Mouse (Mus musculus) layer of hippocampus, postnatal 25 days (tissue): Measurements from ENCODE around the gene Cabp2. TPM values are rescaled to one million over a fixed set of nuclear protein-coding genes. Genes with fewer than 3 reads are reported as not detected.

ENCODE experiments used
- total RNA-seq, 2 experiments: library from RNA; stranded (reverse); gene quantifications; 2 replicates each; pipeline ENCODE4 v1.2.3; 2021

Gene Cabp2
- total RNA-seq, 2 experiments from 2014 or later: not detected

Other genes with a start within 250 kb of the Cabp2 start
- gene Chka, start 229.8 kb upstream of the Cabp2 start, total RNA-seq: 10 to 100 TPM; 78.4 to 97.2 TPM
- 10 to 100 TPM; 17.3 to 21.5 TPM for gene Tcirg1, start 174.4 kb upstream of the Cabp2 start, total RNA-seq
- gene Ndufs8, start 168.8 kb upstream of the Cabp2 start, total RNA-seq: 100 to 1,000 TPM; 134 to 151 TPM
- gene Aldh3b1, start 151.8 kb upstream of the Cabp2 start, total RNA-seq: 1 to 10 TPM; 3.5 to 4.4 TPM
- gene Unc93b1, start 146.4 kb upstream of the Cabp2 start, total RNA-seq: 10 to 100 TPM; 16.7 to 20.6 TPM
- not detected for gene Aldh3b3, start 122.9 kb upstream of the Cabp2 start, total RNA-seq
- 1 to 10 TPM in 1 of 2 experiments, under 1 TPM in 1; 0.81 to 1.2 TPM for gene Aldh3b2, start 109.2 kb upstream of the Cabp2 start, total RNA-seq
- 1 to 10 TPM; 2.0 to 2.5 TPM for gene Acy3, start 95.0 kb upstream of the Cabp2 start, total RNA-seq
- gene Tbx10, start 88.8 kb upstream of the Cabp2 start, total RNA-seq: not detected
- 10 to 100 TPM in 1 of 2 experiments, 1 to 10 TPM in 1; 9.9 to 10.2 TPM for gene Nudt8, start 81.0 kb upstream of the Cabp2 start, total RNA-seq
- 1 to 10 TPM; 1.1 to 1.4 TPM for gene Gm49405, start 81.0 kb upstream of the Cabp2 start, total RNA-seq
- 1 to 10 TPM; 2.4 to 3.3 TPM for gene Doc2g, start 78.3 kb upstream of the Cabp2 start, total RNA-seq
- 100 to 1,000 TPM; 222 to 263 TPM for gene Ndufv1, start 68.8 kb upstream of the Cabp2 start, total RNA-seq
- gene Gstp1, start 43.6 kb upstream of the Cabp2 start, total RNA-seq: 100 to 1,000 TPM; 343 to 385 TPM
- 10 to 100 TPM; 35.5 to 41.9 TPM for gene Gstp2, start 35.6 kb upstream of the Cabp2 start, total RNA-seq
- gene Gstp3, start 22.0 kb upstream of the Cabp2 start, total RNA-seq: not detected
- 10 to 100 TPM; 28.9 to 37.6 TPM for gene Cdk2ap2, start 15.6 kb downstream of the Cabp2 start, total RNA-seq
- gene Pitpnm1, start 18.4 kb downstream of the Cabp2 start, total RNA-seq: 100 to 1,000 TPM; 176 to 181 TPM
- gene Aip, start 44.3 kb downstream of the Cabp2 start, total RNA-seq: 100 to 1,000 TPM; 102 to 127 TPM
- gene Gpr152, start 58.2 kb downstream of the Cabp2 start, total RNA-seq: not detected
- gene Cabp4, start 62.5 kb downstream of the Cabp2 start, total RNA-seq: under 1 TPM in 1 of 2 experiments, not detected in 1; 0.20 TPM
- 10 to 100 TPM; 87.3 to 89.5 TPM for gene Coro1b, start 67.0 kb downstream of the Cabp2 start, total RNA-seq
- 1 to 10 TPM; 1.1 to 2.9 TPM for gene Ptprcap, start 72.0 kb downstream of the Cabp2 start, total RNA-seq
- 10 to 100 TPM; 27.8 to 43.9 TPM for gene Rps6kb2, start 81.8 kb downstream of the Cabp2 start, total RNA-seq
- 10 to 100 TPM in 1 of 2 experiments, 1 to 10 TPM in 1; 8.2 to 11.7 TPM for gene Carns1, start 93.9 kb downstream of the Cabp2 start, total RNA-seq
- gene Tbc1d10c, start 109.7 kb downstream of the Cabp2 start, total RNA-seq: 1 to 10 TPM; 1.2 to 1.3 TPM
- 100 to 1,000 TPM; 259 to 293 TPM for gene Ppp1ca, start 110.5 kb downstream of the Cabp2 start, total RNA-seq
- gene Rad9a, start 120.1 kb downstream of the Cabp2 start, total RNA-seq: 1 to 10 TPM; 7.4 to 8.2 TPM
- gene Clcf1, start 132.7 kb downstream of the Cabp2 start, total RNA-seq: under 1 TPM; 0.27 to 0.61 TPM
- not detected for gene AC109138.7, start 132.8 kb downstream of the Cabp2 start, total RNA-seq
- 10 to 100 TPM; 15.1 to 17.5 TPM for gene Pold4, start 150.3 kb downstream of the Cabp2 start, total RNA-seq
- gene Ssh3, start 187.6 kb downstream of the Cabp2 start, total RNA-seq: 10 to 100 TPM; 45.4 to 48.5 TPM
- gene Ankrd13d, start 201.6 kb downstream of the Cabp2 start, total RNA-seq: 10 to 100 TPM; 59.6 to 66.3 TPM
- gene Grk2, start 224.6 kb downstream of the Cabp2 start, total RNA-seq: 100 to 1,000 TPM; 185 to 186 TPM